Mouse (Mus musculus) myocyte (in vitro differentiated cells): ENCODE measurements around the gene Plxdc2. TPM values are rescaled to one million over a fixed set of nuclear protein-coding genes. Genes with fewer than 3 reads are reported as not detected.
"Not testable (repeated sequence)": the region's sequence is repeated elsewhere in the genome, so short reads cannot be mapped to it uniquely, and the experiment has no call there.

ENCODE experiments used
- H3K27me3 ChIP-seq: one replicate; pipeline ENCODE4 v1.6.1; 2011; ENCODE audit not compliant: control insufficient read depth, insufficient read depth, insufficient read length
- H3K36me3 ChIP-seq: one replicate; pipeline ENCODE4 v1.6.1; 2011; ENCODE audit not compliant: control insufficient read depth, insufficient read depth
- H3K4me2 ChIP-seq: one replicate; pipeline ENCODE4 v1.6.1; 2011; ENCODE audit warnings: low read depth, control low read depth
- H3K4me3 ChIP-seq: one replicate; pipeline ENCODE4 v1.5.1; 2011; ENCODE audit warnings: mild to moderate bottlenecking, control low read depth, moderate library complexity
- H3K79me2 ChIP-seq: one replicate; pipeline ENCODE4 v1.6.1; 2011; ENCODE audit not compliant: control insufficient read depth, insufficient read depth
- H3ac ChIP-seq: one replicate; pipeline ENCODE4 v1.6.1; 2011; ENCODE audit not compliant: control insufficient read depth, insufficient read length
- CEBPB ChIP-seq: IDR thresholded peaks from 2 replicates; pipeline ENCODE4 v1.6.1; 2011; ENCODE audit warnings: mild to moderate bottlenecking, moderate library complexity; ENCODE audit not compliant: poor library complexity, insufficient read depth, severe bottlenecking
- E2F4 ChIP-seq: IDR thresholded peaks from one replicate; pipeline ENCODE4 v1.6.1; 2011; ENCODE audit warnings: mild to moderate bottlenecking, control low read depth, moderate library complexity; ENCODE audit not compliant: insufficient read depth
- MAX ChIP-seq: IDR thresholded peaks from one replicate; pipeline ENCODE4 v1.6.1; 2011; ENCODE audit warnings: low read depth, mild to moderate bottlenecking, control low read depth
- MYOD1 ChIP-seq, 3 experiments: IDR thresholded peaks; one replicate each; pipeline ENCODE4 v1.6.1; 2011; ENCODE audit warnings: control low read depth in 2 of 3, low read depth in 2 of 3, mild to moderate bottlenecking in 2 of 3, moderate library complexity in 1 of 3; ENCODE audit not compliant: insufficient read length in 2 of 3, control insufficient read depth in 1 of 3
- MYOG ChIP-seq, 3 experiments: IDR thresholded peaks; one replicate each; pipeline ENCODE4 v1.6.1; 2011; ENCODE audit warnings: control low read depth in 2 of 3, low read depth in 2 of 3, mild to moderate bottlenecking in 2 of 3; ENCODE audit not compliant: insufficient read length in 2 of 3, control insufficient read depth in 1 of 3, insufficient read depth in 1 of 3
- POLR2A ChIP-seq: IDR thresholded peaks from one replicate; pipeline ENCODE4 v1.6.1; 2011; ENCODE audit warnings: low read depth, mild to moderate bottlenecking, control low read depth, moderate library complexity; ENCODE audit not compliant: insufficient read length
- POLR2AphosphoS2 ChIP-seq: IDR thresholded peaks from one replicate; pipeline ENCODE4 v1.6.1; 2011; ENCODE audit warnings: low read depth, control low read depth; ENCODE audit not compliant: insufficient read length
- REST ChIP-seq: IDR thresholded peaks from one replicate; pipeline ENCODE4 v1.6.1; 2011; ENCODE audit warnings: mild to moderate bottlenecking, control low read depth, moderate library complexity; ENCODE audit not compliant: insufficient read depth, insufficient read length
- SRF ChIP-seq: IDR thresholded peaks from one replicate; pipeline ENCODE4 v1.6.1; 2011; ENCODE audit warnings: low read depth; ENCODE audit not compliant: control insufficient read depth, insufficient read length
- TCF12 ChIP-seq: IDR thresholded peaks from one replicate; pipeline ENCODE4 v1.6.1; 2011; ENCODE audit warnings: mild to moderate bottlenecking, control low read depth; ENCODE audit not compliant: poor library complexity, insufficient read depth, severe bottlenecking
- TCF3 ChIP-seq: IDR thresholded peaks from one replicate; pipeline ENCODE4 v1.6.1; 2011; ENCODE audit warnings: low read depth, control low read depth; ENCODE audit not compliant: insufficient read length
- USF1 ChIP-seq: IDR thresholded peaks from one replicate; pipeline ENCODE4 v1.6.1; 2011; ENCODE audit warnings: low read depth, mild to moderate bottlenecking, control low read depth, moderate library complexity
- polyA plus RNA-seq: library from polyadenylated mRNA; unstranded; fragments of >200 nt; fragmentation: generic; extraction: Trizol; gene quantifications from one replicate; pipeline ENCODE4 v1.2.1, GENCODE M21; 2012; ENCODE audit warnings: missing spikeins

Plxdc2 gene
- polyA plus RNA-seq, 1 experiment = 0.16 TPM

GRCm38 (mm10) chr2:16757158-16757557 lies 401.1 kb downstream of the Plxdc2 start:
- no peak overlapping the region for H3K4me3 ChIP-seq

GRCm38 (mm10) chr2:16759766-16760165 lies 403.7 kb downstream of the Plxdc2 start:
- no peaks in the 10 kb centered on the region for H3K79me2 ChIP-seq
- no peak for TF ChIP-seq REST
- TF ChIP-seq USF1 = no peak
- no peak for TF ChIP-seq MYOG (IDR thresholded peaks at IDR 0.05; ENCODE audit: control insufficient read depth in 1 of 3, insufficient read depth in 1 of 3, insufficient read length in 2 of 3, low read depth in 2 of 3)
- TF ChIP-seq MAX = no peak
- TF ChIP-seq TCF12 = no peak
- no peak for TF ChIP-seq MYOD1 (IDR thresholded peaks at IDR 0.05; ENCODE audit: control insufficient read depth in 1 of 3, insufficient read length in 2 of 3, low read depth in 2 of 3)
- no peak for TF ChIP-seq TCF3
- TF ChIP-seq E2F4 = no peak
- no peak for TF ChIP-seq SRF
- no peak for TF ChIP-seq CEBPB
- TF ChIP-seq POLR2AphosphoS2 = no peak
- no peak for TF ChIP-seq POLR2A

More at GRCm38 (mm10) chr2:16757158-16757557, 401.1 kb downstream of the Plxdc2 start:
- Histone ChIP-seq H3K36me3 (no peaks in the 10 kb centered on the region), H3K79me2 (no peaks in the 10 kb centered on the region), H3K4me2 (no peak overlapping the region), H3ac (no peak overlapping the region), H3K27me3 (no peaks in the 10 kb centered on the region)
- no peak for TF ChIP-seq MYOG (IDR thresholded peaks at IDR 0.05; ENCODE audit: control insufficient read depth in 1 of 3, insufficient read depth in 1 of 3, insufficient read length in 2 of 3, low read depth in 2 of 3)
- TF ChIP-seq TCF12 = no peak
- no peak for TF ChIP-seq USF1
- no peak for TF ChIP-seq TCF3
- no peak for TF ChIP-seq MYOD1 (IDR thresholded peaks at IDR 0.05; ENCODE audit: control insufficient read depth in 1 of 3, insufficient read length in 2 of 3, low read depth in 2 of 3)
- TF ChIP-seq POLR2A = no peak
- no peak for TF ChIP-seq REST
- TF ChIP-seq SRF = no peak
- no peak for TF ChIP-seq POLR2AphosphoS2
- TF ChIP-seq E2F4 = no peak
- no peak for TF ChIP-seq MAX

GRCm38 (mm10) chr2:16769149-16769548 lies 413.0 kb downstream of the Plxdc2 start:
- H3K36me3 ChIP-seq, H3ac ChIP-seq, H3K4me3 ChIP-seq, H3K27me3 ChIP-seq, H3K4me2 ChIP-seq, H3K79me2 ChIP-seq: not testable (repeated sequence)

More at GRCm38 (mm10) chr2:16759766-16760165, 403.7 kb downstream of the Plxdc2 start:
- Histone ChIP-seq H3K27me3 (no peaks in the 10 kb centered on the region), H3K4me2 (no peak overlapping the region), H3ac (no peak overlapping the region), H3K4me3 (no peak overlapping the region), H3K36me3 (no peaks in the 10 kb centered on the region)

GRCm38 (mm10) chr2:16773398-16774113 lies 417.5 kb downstream of the Plxdc2 start:
- Histone ChIP-seq H3K4me2 (no peak overlapping the region), H3K79me2 (no peaks in the 10 kb centered on the region), H3K4me3 (no peak overlapping the region), H3K27me3 (no peaks in the 10 kb centered on the region), H3K36me3 (no peaks in the 10 kb centered on the region), H3ac (no peak overlapping the region)
- no peak for TF ChIP-seq CEBPB
- no peak for TF ChIP-seq MYOG (IDR thresholded peaks at IDR 0.05; ENCODE audit: control insufficient read depth in 1 of 3, insufficient read depth in 1 of 3, insufficient read length in 2 of 3, low read depth in 2 of 3)
- no peak for TF ChIP-seq MAX
- no peak for TF ChIP-seq POLR2AphosphoS2
- no peak for TF ChIP-seq USF1
- no peak for TF ChIP-seq POLR2A
- TF ChIP-seq TCF3 = no peak
- no peak for TF ChIP-seq TCF12
- no peak for TF ChIP-seq MYOD1 (IDR thresholded peaks at IDR 0.05; ENCODE audit: control insufficient read depth in 1 of 3, insufficient read length in 2 of 3, low read depth in 2 of 3)
- TF ChIP-seq E2F4 = no peak
- TF ChIP-seq REST = no peak
- no peak for TF ChIP-seq SRF

- no peaks in the 10 kb centered on the region for H3K79me2 ChIP-seq
- no peaks in the 10 kb centered on the region for H3K27me3 ChIP-seq
- H3ac ChIP-seq = no peak overlapping the region
- H3K36me3 ChIP-seq = no peaks in the 10 kb centered on the region
- no peak overlapping the region for H3K4me2 ChIP-seq
- no peak for TF ChIP-seq CEBPB
- TF ChIP-seq REST = no peak
- TF ChIP-seq E2F4 = no peak
- TF ChIP-seq USF1 = no peak
- no peak for TF ChIP-seq SRF
- no peak for TF ChIP-seq MAX
- no peak for TF ChIP-seq POLR2A
- no peak for TF ChIP-seq POLR2AphosphoS2
- no peak for TF ChIP-seq MYOG (IDR thresholded peaks at IDR 0.05; ENCODE audit: control insufficient read depth in 1 of 3, insufficient read depth in 1 of 3, insufficient read length in 2 of 3, low read depth in 2 of 3)
- TF ChIP-seq MYOD1 (IDR thresholded peaks at IDR 0.05; ENCODE audit: control insufficient read depth in 1 of 3, insufficient read length in 2 of 3, low read depth in 2 of 3) = no peak
- TF ChIP-seq TCF12 = no peak
- no peak for TF ChIP-seq TCF3
- no peak overlapping the region for H3K4me3 ChIP-seq
These were observed 418.0 kb downstream of the Plxdc2 start for GRCm38 (mm10) chr2:16774114-16774433.
